Mouse (Mus musculus) yolk sac, embryonic 10.5 days (tissue): ENCODE results near the gene Otogl.
A peak's percentile ranks its signal among the peaks of the same experiment; 100 is the strongest.

Experiments
- DNase-seq: peaks from one replicate; pipeline ENCODE4 v3.0.0-alpha.2; 2017; ENCODE audit warnings: low spot score

The Otogl gene

GRCm38 (mm10) chr10:107905274-107906034 is 6.5 kb downstream of the Otogl start:
- DNase-seq, result no peak

GRCm38 (mm10) chr10:107901958-107902357 is 10.0 kb downstream of the Otogl start:
- DNase-seq, result no peak

- peak; percentile 34 for DNase-seq
Measured at GRCm38 (mm10) chr10:107901204-107901879, 10.6 kb downstream of the Otogl start.

- no peak for DNase-seq
Measured at GRCm38 (mm10) chr10:107899946-107900345, 12.0 kb downstream of the Otogl start.

GRCm38 (mm10) chr10:107896158-107896557 is 15.8 kb downstream of the Otogl start:
- no peak for DNase-seq

- no peak for DNase-seq
Measured at GRCm38 (mm10) chr10:107894663-107895581, 17.0 kb downstream of the Otogl start.

GRCm38 (mm10) chr10:107890400-107890799 is 21.5 kb downstream of the Otogl start:
- DNase-seq, result no peak

GRCm38 (mm10) chr10:107872542-107872941 is 39.4 kb downstream of the Otogl start:
- DNase-seq, result no peak

GRCm38 (mm10) chr10:107872109-107872508 is 39.8 kb downstream of the Otogl start:
- DNase-seq, result no peak

GRCm38 (mm10) chr10:107870540-107870939 is 41.4 kb downstream of the Otogl start:
- no peak for DNase-seq

GRCm38 (mm10) chr10:107868904-107869303 is 43.0 kb downstream of the Otogl start:
- no peak for DNase-seq

- DNase-seq, result no peak
Measured at GRCm38 (mm10) chr10:107867414-107867813, 44.5 kb downstream of the Otogl start.

- no peak for DNase-seq
Measured at GRCm38 (mm10) chr10:107860235-107860917, 51.6 kb downstream of the Otogl start.

- no peak for DNase-seq
Measured at GRCm38 (mm10) chr10:107859220-107859619, 52.7 kb downstream of the Otogl start.

- peak; percentile 9 for DNase-seq
Measured at GRCm38 (mm10) chr10:107858684-107859083, 53.2 kb downstream of the Otogl start.

- no peak for DNase-seq
Measured at GRCm38 (mm10) chr10:107844906-107845305, 67.0 kb downstream of the Otogl start.

GRCm38 (mm10) chr10:107834452-107835239 is 77.3 kb downstream of the Otogl start:
- DNase-seq, result no peak

GRCm38 (mm10) chr10:107829151-107829550 is 82.8 kb downstream of the Otogl start:
- no peak for DNase-seq

GRCm38 (mm10) chr10:107813814-107814483 is 98.0 kb downstream of the Otogl start:
- DNase-seq, result no peak

- DNase-seq, result no peak
Measured at GRCm38 (mm10) chr10:107810649-107811398, 101.1 kb downstream of the Otogl start.
